Mouse (Mus musculus) midbrain, embryonic 16.5 days (tissue): ENCODE measurements around the gene Edem2. TPM values are rescaled to one million over a fixed set of nuclear protein-coding genes. Genes with fewer than 3 reads are reported as not detected.

Source experiments
- ATAC-seq: fragments of 200-750 bp; cut with Nextera tagmentation; 2 replicates; pipeline ENCODE4 v1.8.0; 2017; ENCODE audit warnings: moderate TSS enrichment
- H3K27ac ChIP-seq: fragments of 300-500 bp; sonication (generic); 2 replicates; pipeline ENCODE4 v1.5.1; 2014; ENCODE audit warnings: mild to moderate bottlenecking, low read length, mixed read lengths
- H3K27me3 ChIP-seq: fragments of 300-500 bp; sonication (generic); 2 replicates; pipeline ENCODE4 v1.6.1; 2014; ENCODE audit warnings: low read depth, low read length, mixed read lengths; ENCODE audit not compliant: control insufficient read depth, insufficient read depth
- H3K36me3 ChIP-seq: fragments of 300-500 bp; sonication (generic); 2 replicates; pipeline ENCODE4 v1.6.1; 2014; ENCODE audit warnings: mild to moderate bottlenecking, low read length, moderate library complexity, mixed read lengths; ENCODE audit not compliant: control insufficient read depth, insufficient read depth
- H3K4me1 ChIP-seq: fragments of 300-500 bp; sonication (generic); 2 replicates; pipeline ENCODE4 v1.6.1; 2014; ENCODE audit warnings: mild to moderate bottlenecking, low read length, mixed read lengths; ENCODE audit not compliant: control insufficient read depth, insufficient read depth
- H3K4me2 ChIP-seq: fragments of 300-500 bp; sonication (generic); 2 replicates; pipeline ENCODE4 v1.6.1; 2014; ENCODE audit warnings: mild to moderate bottlenecking, low read length, mixed read lengths
- H3K4me3 ChIP-seq: fragments of 300-500 bp; sonication (generic); 2 replicates; pipeline ENCODE4 v1.5.1; 2014; ENCODE audit warnings: low read depth, mild to moderate bottlenecking, low read length, moderate library complexity, mixed read lengths
- H3K9ac ChIP-seq: fragments of 300-500 bp; sonication (generic); 2 replicates; pipeline ENCODE4 v1.6.1; 2014; ENCODE audit warnings: low read depth, low read length, mixed read lengths
- H3K9me3 ChIP-seq: fragments of 300-500 bp; sonication (generic); replicated peaks from 2 replicates; pipeline ENCODE4 v1.6.1; 2014; ENCODE audit warnings: mild to moderate bottlenecking, low read length, mixed read lengths; ENCODE audit not compliant: control insufficient read depth, poor library complexity, severe bottlenecking
- WGBS: fragments of 180-500 bp; shearing (Covaris S2); extraction: QIAGEN DNeasy Blood & Tissue Kit; methylation state at CpG from one replicate; pipeline ENCODE4 v1.1.7; 2014; 5-methylcytosine and 5-hydroxymethylcytosine counted together
- polyA plus RNA-seq: library from polyadenylated mRNA; unstranded; fragments of >200 nt; fragmentation: Nextera tagmentation; extraction: Ambion mirVana; gene quantifications from 2 replicates; pipeline ENCODE4 v1.2.1, GENCODE M21; 2015

Edem2 gene
- polyA plus RNA-seq, 1 experiment from 2014 or later: 46.3 TPM

GRCm38 (mm10) chr2:155671236-155671635, 58.0 kb downstream of the Edem2 start:
- WGBS: 88% methylated on average over 4 of the region's 4 CpGs
- ATAC-seq: no peak
- peaks cover 3% of the 10 kb centered on the region; the same call in 1 of the 2 replicates for H3K4me1 ChIP-seq

GRCm38 (mm10) chr2:155668461-155668860, 60.8 kb downstream of the Edem2 start:
- H3K36me3 ChIP-seq: peaks cover 13% of the 10 kb centered on the region; the same call in 1 of the 2 replicates

More at GRCm38 (mm10) chr2:155671236-155671635, 58.0 kb downstream of the Edem2 start:
- Histone ChIP-seq H3K27me3 (no peaks in the 10 kb centered on the region), H3K9ac (no peak overlapping the region), H3K4me2 (no peak overlapping the region), H3K9me3 (no peaks in the 10 kb centered on the region), H3K36me3 (peaks cover 9% of the 10 kb centered on the region; the same call in 1 of the 2 replicates), H3K4me3 (no peak overlapping the region), H3K27ac (no peak overlapping the region)

GRCm38 (mm10) chr2:155667881-155668280, 61.4 kb downstream of the Edem2 start:
- Histone ChIP-seq H3K4me2 (no peak overlapping the region), H3K4me3 (no peak overlapping the region), H3K36me3 (peaks cover 14% of the 10 kb centered on the region; the same call in 1 of the 2 replicates), H3K27me3 (no peaks in the 10 kb centered on the region), H3K9ac (no peak overlapping the region), H3K27ac (no peak overlapping the region), H3K9me3 (no peaks in the 10 kb centered on the region), H3K4me1 (no peaks in the 10 kb centered on the region)
- 96% methylated on average over 8 of the region's 8 CpGs for WGBS
- ATAC-seq: no peak

More at GRCm38 (mm10) chr2:155668461-155668860, 60.8 kb downstream of the Edem2 start:
- Histone ChIP-seq H3K9me3 (no peaks in the 10 kb centered on the region), H3K4me2 (no peak overlapping the region), H3K4me3 (no peak overlapping the region), H3K27ac (no peak overlapping the region), H3K4me1 (no peaks in the 10 kb centered on the region), H3K27me3 (no peaks in the 10 kb centered on the region), H3K9ac (no peak overlapping the region)
- no peak for ATAC-seq
- 86% methylated on average over 4 of the region's 4 CpGs for WGBS

- WGBS: 86% methylated on average over 6 of the region's 6 CpGs
- H3K4me1 ChIP-seq: no peaks in the 10 kb centered on the region
- H3K4me2 ChIP-seq: no peak overlapping the region
- peaks cover 17% of the 10 kb centered on the region for H3K36me3 ChIP-seq
- ATAC-seq: no peak
- no peak overlapping the region for H3K27ac ChIP-seq
- no peaks in the 10 kb centered on the region for H3K9me3 ChIP-seq
- H3K4me3 ChIP-seq: no peak overlapping the region
- no peaks in the 10 kb centered on the region for H3K27me3 ChIP-seq
- H3K9ac ChIP-seq: no peak overlapping the region
Measured at GRCm38 (mm10) chr2:155663910-155664460, 65.3 kb downstream of the Edem2 start.

GRCm38 (mm10) chr2:155663097-155663496, 66.2 kb downstream of the Edem2 start:
- Histone ChIP-seq H3K9ac (no peak overlapping the region), H3K9me3 (no peaks in the 10 kb centered on the region), H3K4me2 (no peak overlapping the region), H3K4me1 (no peaks in the 10 kb centered on the region), H3K27ac (no peak overlapping the region), H3K4me3 (no peak overlapping the region), H3K36me3 (peaks cover 17% of the 10 kb centered on the region), H3K27me3 (no peaks in the 10 kb centered on the region)
- 26% methylated on average over 5 of the region's 5 CpGs for WGBS
- ATAC-seq: no peak

GRCm38 (mm10) chr2:155662390-155662789, 66.9 kb downstream of the Edem2 start:
- Histone ChIP-seq H3K9me3 (no peaks in the 10 kb centered on the region), H3K27me3 (no peaks in the 10 kb centered on the region), H3K4me1 (no peaks in the 10 kb centered on the region), H3K27ac (no peak overlapping the region), H3K4me2 (no peak overlapping the region), H3K36me3 (peaks cover 22% of the 10 kb centered on the region), H3K9ac (no peak overlapping the region), H3K4me3 (no peak overlapping the region)
- WGBS: 90% methylated on average over 5 of the region's 5 CpGs
- no peak for ATAC-seq

- Histone ChIP-seq H3K4me1 (no peaks in the 10 kb centered on the region), H3K36me3 (peaks cover 42% of the 10 kb centered on the region), H3K4me3 (no peak overlapping the region), H3K9me3 (no peaks in the 10 kb centered on the region), H3K9ac (no peak overlapping the region), H3K27ac (no peak overlapping the region), H3K4me2 (no peak overlapping the region), H3K27me3 (no peaks in the 10 kb centered on the region)
- WGBS: 48% methylated on average over 6 of the region's 6 CpGs
- no peak for ATAC-seq
Measured at GRCm38 (mm10) chr2:155655759-155656372, 73.4 kb downstream of the Edem2 start.

- H3K27me3 ChIP-seq: no peaks in the 10 kb centered on the region
- no peak overlapping the region for H3K9ac ChIP-seq
- H3K4me1 ChIP-seq: no peaks in the 10 kb centered on the region
- H3K4me3 ChIP-seq: no peak overlapping the region
- no peaks in the 10 kb centered on the region for H3K9me3 ChIP-seq
- ATAC-seq: no peak
- WGBS: 94% methylated on average over 5 of the region's 5 CpGs
- no peak overlapping the region for H3K4me2 ChIP-seq
- no peak overlapping the region for H3K27ac ChIP-seq
- peaks cover 58% of the 10 kb centered on the region for H3K36me3 ChIP-seq
Measured at GRCm38 (mm10) chr2:155652618-155653017, 76.7 kb downstream of the Edem2 start.
